Mouse (Mus musculus) small intestine, adult 2 months (tissue): ENCODE measurements around the gene Ncoa3. TPM values are rescaled to one million over a fixed set of nuclear protein-coding genes. Genes with fewer than 3 reads are reported as not detected.

Source experiments
- H3K27ac ChIP-seq: fragments of 200-500 bp; 2 replicates; pipeline ENCODE4 v1.5.1; 2012; ENCODE audit warnings: low read depth, low read length, control low read depth, inconsistent platforms; ENCODE audit not compliant: insufficient read depth
- H3K27me3 ChIP-seq: fragments of 200-500 bp; 2 replicates; pipeline ENCODE4 v1.6.1; 2012; ENCODE audit warnings: mild to moderate bottlenecking, moderate library complexity, low read length, inconsistent platforms; ENCODE audit not compliant: control insufficient read depth, insufficient read depth
- H3K36me3 ChIP-seq: fragments of 200-500 bp; 2 replicates; pipeline ENCODE4 v1.6.1; 2012; ENCODE audit warnings: mild to moderate bottlenecking, low read length, control low read depth, inconsistent platforms; ENCODE audit not compliant: control insufficient read depth, insufficient read depth
- H3K4me1 ChIP-seq: fragments of 200-500 bp; 2 replicates; pipeline ENCODE4 v1.6.1; 2012; ENCODE audit warnings: low read length, inconsistent platforms, mixed read lengths; ENCODE audit not compliant: control insufficient read depth, insufficient read depth, insufficient read length
- H3K4me3 ChIP-seq: fragments of 200-500 bp; 2 replicates; pipeline ENCODE4 v1.5.1; 2012; ENCODE audit warnings: low read depth, mild to moderate bottlenecking, control low read depth, inconsistent platforms, low read length, moderate library complexity
- CTCF ChIP-seq: fragments of 200-500 bp; IDR thresholded peaks from 2 replicates; pipeline ENCODE4 v1.5.1; 2012; ENCODE audit warnings: low read depth, mild to moderate bottlenecking, control low read depth, inconsistent platforms, low read length, moderate library complexity, mixed read lengths; ENCODE audit not compliant: insufficient replicate concordance, insufficient read length; ENCODE audit errors: extremely low read depth
- POLR2A ChIP-seq: fragments of 200-500 bp; IDR thresholded peaks from 2 replicates; pipeline ENCODE4 v1.6.1; 2012; ENCODE audit warnings: low read depth, mild to moderate bottlenecking, control low read depth, inconsistent platforms, low read length, moderate library complexity
- WGBS: fragments of 180-500 bp; shearing (Covaris S2); methylation state at CpG from one replicate; pipeline ENCODE4 v1.1.7; 2018; 5-methylcytosine and 5-hydroxymethylcytosine counted together
- polyA plus RNA-seq: library from polyadenylated mRNA; depleted of rRNA; stranded (reverse); fragments of >200 nt; gene quantifications from 2 replicates; pipeline ENCODE4 v1.2.3, GENCODE M21; 2012; rRNA removed

Gene Ncoa3
- polyA plus RNA-seq, 1 experiment = 20.1 TPM

DNA sequence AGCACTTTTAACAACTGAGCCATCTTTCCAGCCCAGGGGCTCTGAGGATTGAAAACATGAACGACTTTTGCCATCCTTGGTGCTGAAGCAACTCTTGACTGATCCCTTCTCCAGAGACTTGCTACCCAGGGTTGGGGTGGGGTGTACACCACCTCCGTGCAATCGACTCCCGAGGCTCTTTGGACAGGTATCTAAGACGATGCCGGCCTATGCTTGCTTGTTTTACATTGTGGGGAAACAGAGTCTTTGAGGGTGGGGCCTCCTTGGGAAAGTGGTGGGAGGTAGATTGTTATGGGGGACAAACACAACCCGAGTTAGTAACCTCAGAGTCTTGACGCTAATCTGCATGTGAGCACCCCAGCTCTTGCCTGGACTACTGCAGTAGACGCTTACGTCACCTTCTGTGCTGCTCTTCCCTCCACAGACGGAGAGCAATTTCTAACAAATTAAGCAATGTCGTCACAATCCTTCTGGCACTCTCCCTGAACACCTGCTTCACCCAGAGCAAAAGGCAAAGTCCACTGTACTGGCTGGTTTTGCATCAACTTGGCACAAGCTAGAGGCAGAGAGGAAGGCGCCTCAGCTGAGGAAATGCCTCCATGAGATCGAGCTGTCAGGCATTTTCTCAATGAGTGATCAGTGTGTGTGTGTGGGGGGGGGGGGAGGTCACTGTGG is 129.4 kb downstream of the Ncoa3 start:
- peak overlapping the region; percentile 87 for H3K27ac ChIP-seq
- H3K27me3 ChIP-seq = no peaks in the 10 kb centered on the region
- peaks cover 1% of the 10 kb centered on the region; the same call in 1 of the 2 replicates for H3K36me3 ChIP-seq
- no peak overlapping the region for H3K4me3 ChIP-seq
- H3K4me1 ChIP-seq = peaks cover 43% of the 10 kb centered on the region
- WGBS = 38% methylated on average over 14 of the region's 14 CpGs
- TF ChIP-seq CTCF (no peak), POLR2A (no peak)

DNA sequence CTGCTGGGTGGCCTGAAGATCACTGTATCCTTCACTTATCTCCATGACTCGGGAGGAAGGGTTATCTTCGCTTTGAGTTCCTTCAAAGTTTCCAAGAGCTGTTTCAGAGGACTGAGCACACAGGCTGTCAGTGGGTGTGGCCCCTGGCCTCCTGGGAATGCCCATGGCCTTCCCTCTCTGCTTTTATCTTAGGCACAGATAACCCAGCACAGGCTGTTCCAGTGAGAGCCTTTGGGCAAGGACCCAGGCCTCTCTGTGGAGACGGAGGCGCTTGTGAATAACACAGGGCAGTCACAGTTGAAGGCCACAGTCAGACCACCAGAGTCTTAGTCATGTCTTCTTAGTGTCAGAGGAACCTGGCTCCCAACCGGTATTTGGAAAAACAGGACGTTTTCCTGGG is 130.3 kb downstream of the Ncoa3 start:
- Histone ChIP-seq H3K4me1 (peaks cover 47% of the 10 kb centered on the region), H3K27ac (peak overlapping the region; percentile 87), H3K4me3 (no peak overlapping the region), H3K27me3 (no peaks in the 10 kb centered on the region), H3K36me3 (no peaks in the 10 kb centered on the region)
- no peak for TF ChIP-seq POLR2A
- TF ChIP-seq CTCF = no peak
- WGBS = 35% methylated on average over 6 of the region's 6 CpGs

Other genes starting within 250 kb of the Ncoa3 start
- 9.7 and 17.4 TPM in 2 replicates for gene Zmynd8, start 93.6 kb upstream of the Ncoa3 start, polyA plus RNA-seq
- gene Sulf2, start 163.0 kb downstream of the Ncoa3 start, polyA plus RNA-seq = 35.8 and 75.6 TPM in 2 replicates